Mouse (Mus musculus): Measurements from ENCODE around the gene Gse1.

The Gse1 gene

DNA sequence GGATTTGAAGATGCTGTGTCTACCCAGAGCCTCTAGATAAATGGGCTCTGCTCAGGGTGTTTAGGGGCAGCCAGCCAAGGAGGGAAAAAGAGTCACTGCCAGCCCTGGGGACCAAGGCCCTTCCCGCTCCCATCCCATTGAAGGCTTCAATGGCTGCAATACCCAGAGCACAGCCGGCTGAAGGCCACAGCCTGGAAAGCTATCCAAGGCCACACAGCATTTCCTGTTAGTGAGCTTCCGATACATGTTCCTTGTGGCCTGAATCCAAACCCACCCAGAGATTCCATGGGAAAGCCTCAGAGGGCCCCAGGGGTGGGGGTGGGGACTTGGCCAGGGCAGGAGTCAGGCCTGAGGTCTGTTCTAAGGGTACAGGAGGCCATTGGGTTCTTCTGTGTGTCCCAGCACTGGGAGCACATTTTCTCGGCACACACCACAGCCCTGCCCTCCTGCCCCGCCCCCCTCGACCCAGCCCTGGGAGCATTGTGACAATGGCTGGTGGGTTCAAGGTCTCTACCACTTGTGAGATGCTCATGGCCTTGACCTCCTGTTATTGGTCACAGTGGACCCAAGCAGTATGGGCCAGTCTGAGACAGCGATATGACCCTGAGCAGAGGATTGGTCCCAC, 23.4 kb upstream of the Gse1 start:
- CTCF ChIA-PET: interaction anchor here (0.5 to 1.5 kb wide), 6 partner anchors 13 to 1028 kb away, joined by 3 to 7 read pairs (median 4); no protein-coding TSS in a partner anchor

DNA sequence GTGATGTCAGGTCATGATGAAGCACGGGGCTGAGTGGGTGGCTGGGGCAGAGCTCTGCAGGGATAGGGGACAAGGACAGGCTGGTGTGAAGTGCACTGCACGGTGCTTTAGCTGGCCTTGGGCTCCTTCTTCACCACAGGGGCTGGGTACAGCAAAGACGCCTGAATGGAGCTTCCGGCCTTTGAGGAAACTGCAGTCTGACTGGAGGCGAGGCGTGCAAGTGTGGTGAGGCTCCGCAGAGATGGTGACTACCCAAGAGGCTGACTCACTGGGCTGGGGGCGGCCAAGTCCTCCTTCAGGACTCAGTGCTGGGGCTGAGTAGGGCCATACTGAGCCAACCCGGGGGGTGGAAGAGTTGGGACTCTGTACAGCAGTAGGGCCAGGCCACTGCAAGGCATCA, 22.3 kb upstream of the Gse1 start:
- CTCF ChIA-PET: interaction anchor here in 1 of 4 experiments (0.9 to 1.3 kb wide), 3 partner anchors 11 to 121 kb away, joined by 3 to 4 read pairs (median 4); no protein-coding TSS in a partner anchor
- POLR2A ChIA-PET: no interaction called here

More for the DNA sequence above, 23.4 kb upstream of the Gse1 start:
- POLR2A ChIA-PET: interaction anchor here in 2 of 4 experiments (0.7 to 1.6 kb wide), 3 partner anchors 12 to 491 kb away, joined by 3 read pairs; no protein-coding TSS in a partner anchor

DNA sequence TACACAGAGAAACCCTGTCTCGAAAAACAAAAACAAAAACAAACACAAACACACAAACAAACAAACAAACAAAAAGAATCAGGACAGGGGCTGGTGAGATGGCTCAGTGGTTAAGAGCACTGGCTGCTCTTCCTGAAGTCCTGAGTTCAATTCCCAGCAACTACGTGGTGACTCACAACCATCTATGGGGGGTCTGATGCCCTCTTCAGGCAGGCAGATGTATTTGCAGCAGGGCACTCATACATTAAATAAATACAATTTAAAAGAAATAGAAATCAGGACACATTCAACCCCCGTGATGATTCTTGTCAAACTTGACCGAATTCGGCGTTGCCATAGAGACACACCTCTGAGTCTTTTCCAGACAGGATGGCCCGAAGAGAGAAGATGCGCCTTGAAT, 20.9 kb upstream of the Gse1 start:
- ChIA-PET CTCF (no interaction called here), POLR2A (interaction anchor here in 2 of 4 experiments (1.0 to 1.1 kb wide), 2 partner anchors 9 to 12 kb away, joined by 3 to 4 read pairs; no protein-coding TSS in a partner anchor)

DNA sequence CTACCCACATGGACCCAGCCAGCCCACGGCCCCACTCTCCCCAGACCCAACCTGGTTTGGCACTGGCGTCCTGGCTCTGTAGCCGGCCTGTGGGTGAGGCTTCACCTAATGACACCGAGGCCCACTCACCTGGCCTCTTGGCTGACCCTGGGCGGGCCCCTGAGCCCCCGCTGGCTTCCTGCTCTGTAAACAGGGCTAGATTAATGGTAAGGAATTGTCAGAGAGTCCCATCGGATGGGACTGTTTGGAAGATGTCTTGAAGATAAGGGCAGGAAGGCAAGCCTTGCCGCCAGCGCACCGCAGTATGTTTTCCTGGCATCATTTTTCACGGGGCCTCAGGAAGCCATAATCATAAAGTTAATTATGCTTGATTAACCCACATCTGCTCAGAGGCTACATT, 20.1 kb upstream of the Gse1 start:
- ChIA-PET CTCF (interaction anchor here in 2 of 4 experiments (0.6 to 0.7 kb wide), 2 partner anchors 82 to 95 kb away, joined by 3 to 5 read pairs; no protein-coding TSS in a partner anchor), POLR2A (interaction anchor here in 2 of 4 experiments (1.0 to 1.1 kb wide), 2 partner anchors 9 to 11 kb away, joined by 3 to 4 read pairs; no protein-coding TSS in a partner anchor)

DNA sequence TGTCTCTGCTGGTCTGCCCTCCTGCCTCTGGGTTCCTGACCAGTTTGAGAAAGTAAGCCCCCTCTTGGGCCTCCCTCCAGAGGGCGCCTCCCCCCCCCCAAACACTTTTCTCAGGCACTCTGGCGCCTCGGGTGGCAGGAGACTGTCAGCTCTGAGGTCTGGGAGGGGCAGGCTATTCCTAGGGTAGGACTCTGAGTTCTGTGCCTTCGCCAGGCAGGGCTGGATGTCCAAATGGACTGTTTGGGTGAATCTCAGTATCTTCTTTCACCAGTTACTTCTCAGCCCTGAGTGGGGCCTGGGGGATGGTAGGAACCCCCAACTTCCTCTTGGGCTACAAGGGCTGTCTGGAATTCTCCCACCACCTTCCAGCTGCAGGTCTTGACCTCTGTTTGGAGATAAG, 16.9 kb upstream of the Gse1 start:
- CTCF ChIA-PET: interaction anchor here (0.6 to 2.5 kb wide), 16 partner anchors 11 to 1103 kb away, joined by 3 to 14 read pairs (median 4); partner anchors contain the start of gene Fam92b (in 1 of the 4)
- POLR2A ChIA-PET: interaction anchor here in 1 of 4 experiments (0.7 to 1.0 kb wide), 2 partner anchors 276 to 295 kb away, joined by 3 to 5 read pairs; no protein-coding TSS in a partner anchor

DNA sequence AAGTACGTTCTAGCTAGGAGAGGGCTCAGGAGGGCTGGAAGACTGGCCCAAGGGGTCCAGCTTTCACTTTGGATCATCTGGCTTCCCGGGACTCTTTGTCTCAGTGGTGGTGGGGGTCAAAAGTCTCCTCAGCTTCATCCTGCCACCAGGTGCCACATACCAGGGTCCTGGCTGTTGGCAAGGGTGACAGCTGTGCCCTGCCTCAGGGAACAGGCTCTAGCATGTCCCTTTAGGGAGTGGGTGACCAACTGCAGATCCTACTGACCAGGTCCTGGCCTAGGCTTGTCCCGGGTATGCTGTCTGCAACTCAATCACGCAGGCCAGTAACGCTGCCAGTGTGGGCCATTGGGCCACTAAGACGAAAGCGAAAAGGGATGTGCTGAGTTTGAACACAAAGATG, 15.7 kb upstream of the Gse1 start:
- ChIA-PET CTCF (interaction anchor here in 1 of 4 experiments (1.4 to 2.5 kb wide), 2 partner anchors 34 to 103 kb away, joined by 3 to 6 read pairs; no protein-coding TSS in a partner anchor), POLR2A (no interaction called here)

DNA sequence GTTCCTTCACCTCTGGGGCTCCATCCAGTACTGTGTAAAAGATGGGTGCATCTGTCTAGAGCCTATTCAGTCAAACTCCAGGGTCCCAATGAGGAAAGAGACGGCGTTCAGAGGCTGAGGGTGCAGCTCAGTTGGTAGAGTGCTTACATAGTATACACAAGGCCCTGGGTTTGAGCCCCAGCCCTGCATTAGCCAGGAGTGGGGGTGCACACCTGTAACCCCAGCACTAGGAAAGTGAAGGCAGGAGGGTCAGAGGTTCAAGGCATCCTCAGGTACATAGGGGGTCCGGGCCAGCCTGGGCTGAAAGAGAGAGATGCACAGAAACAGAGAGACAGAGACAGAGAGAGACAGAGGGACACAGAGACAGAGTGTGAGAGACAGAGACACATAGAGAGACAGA, 15.0 kb upstream of the Gse1 start:
- ChIA-PET CTCF (no interaction called here), POLR2A (no interaction called here)

DNA sequence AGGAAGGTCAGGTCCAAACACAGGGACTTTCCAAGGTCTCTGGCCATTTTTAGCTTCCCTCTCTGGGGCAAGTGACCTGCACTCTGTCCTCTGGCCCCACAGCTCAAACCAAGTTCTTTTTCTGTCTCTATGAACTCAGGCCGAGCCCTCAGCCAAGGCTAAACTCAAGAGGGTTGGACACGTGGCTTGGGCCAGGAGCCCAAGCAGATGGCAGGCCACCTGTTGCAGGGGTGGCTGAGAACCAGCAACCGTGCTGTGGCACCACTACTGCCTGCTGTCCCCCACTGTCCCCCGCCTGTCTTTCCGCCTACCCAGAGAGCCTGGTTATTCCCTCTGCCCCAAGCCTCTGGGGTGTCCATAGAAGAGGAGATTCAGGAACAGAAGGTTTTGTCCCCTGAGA, 14.3 kb upstream of the Gse1 start:
- ChIA-PET CTCF (interaction anchor here in 1 of 4 experiments (0.7 to 1.2 kb wide), 2 partner anchors 14 to 75 kb away, joined by 3 read pairs; no protein-coding TSS in a partner anchor), POLR2A (no interaction called here)

DNA sequence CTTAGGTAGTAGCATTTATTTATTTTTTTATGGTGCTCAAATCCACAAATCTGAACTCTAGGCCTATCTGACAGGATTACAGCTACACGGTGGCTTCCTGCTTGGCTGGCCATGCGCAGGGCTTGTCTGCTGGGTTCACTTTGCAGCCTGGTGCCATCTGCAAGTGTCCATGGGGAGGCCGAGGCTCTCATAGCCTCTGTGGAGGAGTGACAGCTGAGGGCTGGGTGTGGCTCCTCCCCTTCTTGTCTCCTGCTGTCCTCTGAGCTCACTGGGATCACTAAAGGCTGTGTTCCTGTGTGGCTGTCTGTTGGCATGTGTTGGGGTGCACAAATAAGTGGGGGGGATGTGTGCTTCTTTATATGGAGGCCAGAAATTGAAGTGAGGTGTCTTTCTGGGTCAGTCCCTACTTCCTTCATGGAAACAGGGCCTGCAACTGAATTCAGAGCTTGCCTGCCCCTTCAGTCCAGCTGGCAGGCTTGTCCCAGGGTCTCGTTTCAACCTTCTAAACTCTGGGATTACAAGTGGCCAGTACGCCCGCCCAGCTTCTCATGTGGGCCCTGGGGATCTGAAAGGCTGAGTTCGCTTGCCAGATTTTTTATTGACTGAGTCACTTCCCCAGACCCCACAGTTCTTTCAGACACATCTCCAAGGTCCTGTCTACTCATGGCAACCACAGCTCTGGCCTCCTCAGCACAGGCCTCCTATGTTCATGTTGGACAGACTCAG, 12.7 kb upstream of the Gse1 start:
- CTCF ChIA-PET: interaction anchor here in 3 of 4 experiments (0.7 to 2.7 kb wide), 6 partner anchors 9 to 92 kb away, joined by 3 to 24 read pairs (median 4); partner anchors contain the start of gene Fam92b (in 1 of the 3)
- POLR2A ChIA-PET: interaction anchor here in 2 of 4 experiments (0.6 to 3.3 kb wide), 6 partner anchors 10 to 317 kb away, joined by 3 to 23 read pairs (median 4); partner anchors contain the start of gene Gse1 (in 1 of the 2)

DNA sequence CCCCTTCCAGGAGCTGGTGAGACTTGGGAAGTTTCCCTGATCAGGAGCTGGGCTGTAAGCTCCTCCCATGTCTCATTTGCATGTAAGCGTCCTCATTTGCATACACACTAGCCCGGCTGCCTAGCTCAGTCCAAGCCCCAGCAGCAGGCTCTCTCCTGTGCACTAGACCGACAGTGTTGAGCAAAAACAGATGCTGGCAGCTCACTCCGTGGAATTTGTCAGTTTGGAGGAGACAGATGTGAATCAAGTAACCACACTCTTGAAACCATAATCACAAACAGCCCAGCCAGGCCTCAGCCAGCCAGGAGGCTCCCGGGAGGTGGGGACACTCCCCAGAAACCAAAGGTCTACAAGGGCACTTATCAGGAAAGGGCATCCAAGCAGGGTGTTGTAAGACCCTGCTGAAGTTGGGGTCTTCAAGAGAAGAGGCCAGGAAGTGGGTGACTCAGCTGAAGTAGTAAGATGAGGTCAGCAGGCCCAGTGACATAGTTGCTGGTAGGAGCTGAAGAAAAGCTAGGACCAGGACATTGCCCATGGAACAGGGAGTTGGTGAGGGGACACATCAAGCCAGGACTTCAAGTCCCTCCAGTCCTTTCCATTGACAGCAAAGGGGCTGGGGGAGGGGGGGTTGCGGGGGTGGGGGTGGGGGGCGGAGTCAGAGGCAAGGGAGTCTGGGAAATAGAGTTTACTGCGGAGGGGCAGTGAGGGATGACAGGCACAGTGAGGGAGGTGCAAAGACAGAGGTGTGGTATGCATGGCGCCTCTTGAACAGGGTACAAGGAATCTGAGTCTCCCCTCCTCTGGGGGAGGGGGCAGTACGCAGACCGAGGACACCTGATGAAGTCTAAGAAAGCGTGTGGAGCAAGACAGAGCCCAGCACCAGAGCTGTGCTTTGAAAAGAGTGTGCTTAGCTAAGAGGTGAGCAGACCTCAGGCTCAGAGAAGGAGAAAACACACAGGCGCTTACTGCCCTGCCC, 11.1 kb upstream of the Gse1 start:
- ChIA-PET CTCF (interaction anchor here (0.6 to 2.7 kb wide), 20 partner anchors 8 to 1158 kb away, joined by 3 to 24 read pairs (median 4); partner anchors contain the start of gene Fam92b (in 2 of the 4)), POLR2A (interaction anchor here in 3 of 4 experiments (0.7 to 3.3 kb wide), 25 partner anchors 8 to 658 kb away, joined by 3 to 23 read pairs (median 4); partner anchors contain the start of genes Gse1 (in 3 of the 3), Fam92b (in 2 of the 3), 6430548M08Rik (in 1 of the 3) and Gins2 (in 1 of the 3))

DNA sequence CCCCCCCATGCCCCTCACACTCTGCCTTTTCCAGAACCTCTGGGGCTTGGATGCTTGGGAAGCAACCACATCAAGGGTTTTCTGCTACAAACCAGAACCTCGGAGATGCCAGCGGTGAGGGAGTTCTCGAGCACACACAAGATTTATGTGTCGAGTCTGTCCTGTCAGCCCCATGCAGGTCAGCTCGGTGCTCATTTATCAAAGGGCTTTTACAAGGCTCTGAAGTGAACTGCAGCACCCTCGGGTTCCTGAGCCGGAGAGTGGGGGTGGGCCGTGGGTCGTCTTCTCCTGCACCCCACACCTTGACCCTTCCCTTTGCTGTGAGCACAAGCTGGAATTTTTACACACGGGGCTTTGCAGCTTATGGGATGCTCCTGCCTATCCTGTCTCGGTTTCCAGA, 5.7 kb upstream of the Gse1 start:
- ChIA-PET CTCF (interaction anchor here in 3 of 4 experiments (0.6 to 1.2 kb wide), 6 partner anchors 11 to 318 kb away, joined by 3 to 7 read pairs (median 4); no protein-coding TSS in a partner anchor), POLR2A (interaction anchor here in 1 of 4 experiments (1.1 to 1.3 kb wide), 2 partner anchors 8 to 44 kb away, joined by 3 read pairs; no protein-coding TSS in a partner anchor)

DNA sequence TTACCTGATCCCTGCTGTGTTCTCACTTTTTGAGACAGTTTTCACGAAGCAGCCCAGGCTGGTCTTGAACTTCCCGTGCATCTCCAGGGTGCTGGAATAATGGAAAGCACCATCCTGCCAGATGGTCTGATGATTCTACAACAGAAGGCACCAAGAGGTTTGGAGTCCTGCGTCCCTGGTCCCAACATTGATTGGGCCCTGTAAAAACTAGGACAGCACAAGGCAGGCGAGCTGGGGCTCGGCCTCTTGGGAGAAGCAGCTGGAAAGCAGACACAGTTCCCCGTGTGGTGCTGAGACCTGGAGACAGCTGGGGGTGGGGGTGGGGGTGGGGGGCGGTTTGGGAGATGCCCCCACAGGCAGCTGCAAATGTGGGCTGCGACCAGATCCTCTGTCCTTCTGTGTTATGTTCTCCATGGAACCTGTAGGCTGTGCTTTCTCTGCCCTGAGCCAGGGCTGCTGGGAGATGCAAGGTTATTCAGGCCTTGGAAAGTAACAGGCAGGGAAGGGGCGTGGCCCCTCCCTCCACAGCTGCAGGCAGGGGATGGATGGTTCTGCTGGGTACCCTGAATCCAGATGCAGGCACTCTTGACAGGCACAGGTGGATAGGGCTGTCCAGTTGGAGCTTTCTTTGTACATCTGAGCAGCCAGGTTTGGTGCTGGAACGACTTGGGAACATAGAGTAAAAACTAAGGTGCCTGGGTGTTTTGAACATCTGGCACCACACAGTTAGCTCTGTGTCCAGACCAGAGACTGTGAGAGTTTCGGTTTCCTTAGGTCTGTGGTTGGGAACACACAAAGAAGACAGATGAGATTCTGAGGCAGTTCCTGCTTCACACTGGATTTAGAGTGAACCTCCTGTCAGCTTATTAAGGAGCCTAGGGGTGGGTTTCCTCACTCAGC, 3.5 kb upstream of the Gse1 start:
- POLR2A ChIA-PET: interaction anchor here in 3 of 4 experiments (0.5 to 1.4 kb wide), 8 partner anchors 8 to 240 kb away, joined by 3 to 10 read pairs (median 3); no protein-coding TSS in a partner anchor
- CTCF ChIA-PET: interaction anchor here (0.6 to 1.3 kb wide), 6 partner anchors 8 to 301 kb away, joined by 3 to 6 read pairs (median 4); no protein-coding TSS in a partner anchor

DNA sequence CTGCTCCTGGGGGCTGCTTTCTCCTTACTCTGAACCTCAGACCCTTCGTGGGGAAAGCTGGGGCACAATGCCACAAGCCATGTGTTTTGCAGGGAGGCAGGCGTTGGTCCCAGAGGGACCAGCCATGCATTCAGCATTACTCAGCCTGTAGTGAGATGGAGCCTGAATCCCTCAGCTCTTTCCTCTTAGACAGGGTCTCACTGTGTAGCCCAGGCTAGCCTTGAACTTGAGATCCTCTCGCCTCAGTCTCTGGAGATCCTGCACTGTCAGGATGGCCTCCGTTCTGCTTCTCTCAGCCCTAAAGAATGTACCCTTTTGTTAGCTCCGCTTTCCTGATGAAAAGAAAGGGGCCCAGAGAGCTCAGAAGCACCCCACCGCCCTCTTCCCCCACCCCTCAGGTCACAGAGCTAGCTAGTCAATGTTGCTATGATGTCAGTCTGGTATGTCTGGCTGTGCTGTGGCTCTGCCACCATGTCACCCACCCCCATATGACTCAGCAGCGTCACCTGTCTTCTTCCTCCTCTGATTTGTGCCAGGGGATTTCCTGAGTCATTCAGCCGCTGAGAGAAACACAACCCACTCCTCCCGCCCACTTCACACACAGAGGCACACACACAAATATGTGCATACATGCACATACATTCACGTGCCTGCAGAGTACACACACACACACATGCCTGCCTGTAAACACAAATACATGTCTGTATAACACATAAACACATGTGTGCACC, 2.7 kb upstream of the Gse1 start:
- ChIA-PET CTCF (interaction anchor here (1.0 to 1.2 kb wide), 4 partner anchors 9 to 94 kb away, joined by 3 to 6 read pairs (median 3); no protein-coding TSS in a partner anchor), POLR2A (interaction anchor here in 3 of 4 experiments (0.5 to 1.3 kb wide), 6 partner anchors 9 to 240 kb away, joined by 3 to 10 read pairs (median 3); no protein-coding TSS in a partner anchor)

DNA sequence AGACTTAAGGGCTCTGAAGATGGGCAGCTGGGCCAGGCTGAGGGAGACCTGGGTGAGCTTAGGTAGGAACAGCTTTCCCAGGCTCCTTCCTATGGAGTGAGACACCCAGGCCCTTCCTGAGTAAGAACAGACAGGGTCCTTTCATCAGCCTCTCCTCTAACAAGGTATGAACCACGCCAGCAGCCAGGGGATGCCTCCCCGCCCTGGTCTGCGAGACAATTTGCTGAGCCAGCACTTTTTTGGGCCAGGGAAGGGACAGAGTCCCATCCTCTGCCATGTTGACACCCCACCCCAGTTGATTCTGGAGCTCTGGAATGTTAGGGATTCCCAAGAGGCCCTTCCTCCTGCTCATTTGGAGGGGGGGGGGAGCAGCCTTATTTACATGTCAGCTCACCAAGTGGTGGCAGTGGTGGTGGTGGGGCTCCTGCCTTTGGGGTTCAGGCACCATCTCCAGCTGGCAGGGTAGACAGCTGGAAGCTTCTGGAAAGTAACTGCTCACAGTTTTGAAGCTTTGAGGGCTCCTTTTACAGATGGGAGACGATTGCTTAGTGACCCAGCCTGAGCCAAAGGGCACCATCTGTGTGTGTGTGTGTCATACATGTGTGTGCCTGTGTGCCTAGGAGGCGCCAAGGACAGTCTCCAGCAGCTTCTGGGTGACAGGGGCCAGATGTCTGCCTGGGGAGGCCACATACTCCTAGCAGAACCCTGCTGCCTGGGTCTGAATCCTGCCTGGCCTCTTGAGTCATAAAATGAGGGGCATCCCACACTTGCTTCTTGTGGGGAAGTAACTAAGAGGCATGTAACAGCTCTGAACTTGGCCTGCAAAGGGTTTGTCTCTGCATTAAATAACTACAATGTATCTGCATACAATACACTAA, 1.3 kb upstream of the Gse1 start:
- ChIA-PET CTCF (interaction anchor here in 2 of 4 experiments (1.0 to 1.3 kb wide), 3 partner anchors 9 to 48 kb away, joined by 3 to 4 read pairs (median 3); no protein-coding TSS in a partner anchor), POLR2A (interaction anchor here in 3 of 4 experiments (0.9 to 3.9 kb wide), 3 partner anchors 10 to 11 kb away, joined by 3 to 23 read pairs (median 3); no protein-coding TSS in a partner anchor)

DNA sequence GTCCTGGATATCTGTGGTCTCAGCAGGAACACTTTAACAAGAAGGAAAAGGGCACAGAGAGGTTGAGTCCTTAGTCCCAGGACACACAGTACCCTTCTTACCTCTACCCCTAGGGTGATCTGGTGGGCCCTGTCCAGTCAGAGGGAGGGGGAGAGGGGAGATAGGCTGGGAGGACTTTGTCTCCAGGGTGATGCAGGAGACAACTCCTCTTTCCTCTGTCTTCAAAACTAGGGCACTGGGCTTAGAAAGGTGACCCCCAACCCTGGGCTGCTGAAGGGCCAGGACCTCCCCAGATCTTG, 729 bp upstream of the Gse1 start:
- ChIA-PET POLR2A (interaction anchor here in 2 of 4 experiments (2.1 to 3.9 kb wide), 2 partner anchors 10 to 11 kb away, joined by 11 to 23 read pairs; no protein-coding TSS in a partner anchor), CTCF (interaction anchor here in 3 of 4 experiments (0.6 to 1.3 kb wide), 3 partner anchors 8 to 987 kb away, joined by 3 to 4 read pairs (median 4); no protein-coding TSS in a partner anchor)
